Mouse (Mus musculus): ENCODE measurements around the gene Baiap2. TPM values are rescaled to one million over a fixed set of nuclear protein-coding genes. Genes with fewer than 3 reads are reported as not detected.

Gene Baiap2
- total RNA-seq, 2 experiments from 2014 or later = 6.9 to 12.7 TPM

DNA sequence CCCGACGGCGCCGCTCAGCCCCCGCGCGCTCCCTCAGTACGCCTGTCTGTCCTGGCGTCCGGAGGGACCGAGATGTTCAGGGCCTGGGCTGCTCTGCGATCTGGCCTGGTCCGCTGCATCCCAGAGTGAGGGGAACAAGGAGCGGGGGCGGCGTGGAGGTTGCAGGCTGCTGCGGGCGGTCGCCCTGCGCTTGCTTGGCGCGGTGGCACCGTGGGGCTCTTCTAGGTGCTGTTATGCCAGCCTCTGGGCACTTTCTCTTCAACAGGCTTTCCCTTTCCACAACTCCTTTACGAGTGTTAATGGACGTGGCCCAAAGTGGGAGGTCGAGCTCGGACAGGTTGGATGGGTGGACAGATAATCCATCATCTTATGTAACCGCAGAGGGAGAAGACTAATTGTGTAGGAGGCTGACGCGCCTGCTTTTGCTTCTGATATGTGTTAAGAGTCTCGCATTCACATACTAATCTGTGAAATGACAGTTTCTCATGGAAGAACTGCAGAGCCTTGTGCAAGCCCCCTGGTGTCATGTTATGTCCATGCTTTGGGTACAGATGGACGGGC, 945 bp downstream of the Baiap2 start:
- no peak for DNase-seq
- intact Hi-C loops (cut with DNase I) = no loop called here

GRCm38 (mm10) chr11:119945343-119945742, 2.8 kb downstream of the Baiap2 start:
- intact Hi-C loops (cut with DNase I) = loop anchor here (5.0 kb wide), 1 partner anchor 42 kb away; no protein-coding TSS in a partner anchor
- peak; percentile 48 to 51 for DNase-seq

DNA sequence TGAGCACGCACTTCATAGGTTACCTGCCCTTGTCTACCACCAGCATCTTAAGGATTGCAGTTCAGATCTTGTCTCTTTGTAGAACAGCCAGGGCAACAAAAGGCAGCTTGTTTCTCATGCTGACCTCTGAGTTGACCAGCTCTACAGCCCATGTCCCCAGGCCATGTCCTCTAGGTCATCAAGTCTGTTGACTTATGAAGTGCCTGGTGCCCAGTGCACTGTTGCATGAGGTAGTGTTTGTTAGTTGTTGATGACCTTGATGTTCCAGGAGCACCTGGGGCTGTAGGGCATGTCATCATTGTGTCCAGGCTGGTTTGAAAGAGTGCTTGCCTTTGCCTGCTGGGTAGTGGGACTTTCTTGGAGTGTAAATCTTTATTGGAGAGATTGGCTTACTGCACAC, 4.9 kb downstream of the Baiap2 start:
- DNase-seq = no peak
- intact Hi-C loops (cut with DNase I) = loop anchor here (5.0 kb wide), 1 partner anchor 40 kb away; no protein-coding TSS in a partner anchor

- DNase-seq = no peak
- intact Hi-C loops (cut with DNase I) = loop anchor here (5.0 kb wide), 1 partner anchor 39 kb away; no protein-coding TSS in a partner anchor
Measured at GRCm38 (mm10) chr11:119947897-119948296, 5.3 kb downstream of the Baiap2 start.

DNA sequence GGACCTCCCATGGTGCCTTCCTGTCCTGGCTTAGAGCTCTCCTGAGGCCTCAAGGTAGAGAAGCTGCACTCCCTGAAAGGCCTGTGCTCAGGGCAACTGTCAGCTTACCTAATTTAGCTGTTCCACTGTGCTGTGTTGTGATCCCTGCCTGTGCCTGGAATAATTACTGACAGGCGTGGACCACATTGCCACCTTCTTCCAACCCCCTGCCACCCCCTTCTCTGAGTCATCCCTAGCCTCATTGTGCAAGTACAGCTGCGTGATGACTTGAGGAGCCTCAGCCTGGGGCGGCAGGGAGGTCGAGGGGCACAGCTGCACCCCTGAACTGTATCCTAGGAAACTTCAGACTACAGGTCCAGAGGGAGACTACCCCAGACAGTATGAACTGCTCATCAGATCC, 5.7 kb downstream of the Baiap2 start:
- intact Hi-C loops (cut with DNase I) = loop anchor here (5.0 kb wide), 1 partner anchor 39 kb away; no protein-coding TSS in a partner anchor
- peak in 1 of 2 experiments; percentile 12 for DNase-seq

GRCm38 (mm10) chr11:119948803-119949202, 6.2 kb downstream of the Baiap2 start:
- intact Hi-C loops (cut with DNase I) = loop anchor here (5.0 kb wide), 1 partner anchor 38 kb away; no protein-coding TSS in a partner anchor
- DNase-seq = peak; percentile 48 to 50

- intact Hi-C loops (cut with DNase I) = no loop called here
Measured at GRCm38 (mm10) chr11:119950535-119950934, 8.0 kb downstream of the Baiap2 start.

DNA sequence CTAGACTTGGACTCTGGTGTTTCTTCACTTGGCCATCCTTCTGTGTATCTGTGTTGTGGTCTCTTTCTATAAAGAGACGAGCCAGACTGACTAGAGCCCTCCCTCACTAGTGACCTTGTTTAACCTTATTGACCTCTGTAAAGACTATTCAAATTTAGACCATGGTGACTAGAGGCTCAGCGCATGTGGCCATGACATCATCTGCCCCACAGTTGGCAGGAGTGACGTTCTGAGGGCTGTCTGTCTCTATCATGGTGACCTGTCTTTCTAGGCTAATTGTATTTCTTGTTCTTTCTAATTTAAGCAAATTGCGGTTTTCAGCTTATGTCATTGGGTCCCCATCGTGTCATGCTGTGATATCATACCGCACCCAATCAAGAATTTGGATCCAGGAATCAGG, 8.8 kb downstream of the Baiap2 start:
- no peak for DNase-seq
- intact Hi-C loops (cut with DNase I) = no loop called here

More at GRCm38 (mm10) chr11:119950535-119950934, 8.0 kb downstream of the Baiap2 start:
- peak in 1 of 2 experiments; percentile 6 for DNase-seq

DNA sequence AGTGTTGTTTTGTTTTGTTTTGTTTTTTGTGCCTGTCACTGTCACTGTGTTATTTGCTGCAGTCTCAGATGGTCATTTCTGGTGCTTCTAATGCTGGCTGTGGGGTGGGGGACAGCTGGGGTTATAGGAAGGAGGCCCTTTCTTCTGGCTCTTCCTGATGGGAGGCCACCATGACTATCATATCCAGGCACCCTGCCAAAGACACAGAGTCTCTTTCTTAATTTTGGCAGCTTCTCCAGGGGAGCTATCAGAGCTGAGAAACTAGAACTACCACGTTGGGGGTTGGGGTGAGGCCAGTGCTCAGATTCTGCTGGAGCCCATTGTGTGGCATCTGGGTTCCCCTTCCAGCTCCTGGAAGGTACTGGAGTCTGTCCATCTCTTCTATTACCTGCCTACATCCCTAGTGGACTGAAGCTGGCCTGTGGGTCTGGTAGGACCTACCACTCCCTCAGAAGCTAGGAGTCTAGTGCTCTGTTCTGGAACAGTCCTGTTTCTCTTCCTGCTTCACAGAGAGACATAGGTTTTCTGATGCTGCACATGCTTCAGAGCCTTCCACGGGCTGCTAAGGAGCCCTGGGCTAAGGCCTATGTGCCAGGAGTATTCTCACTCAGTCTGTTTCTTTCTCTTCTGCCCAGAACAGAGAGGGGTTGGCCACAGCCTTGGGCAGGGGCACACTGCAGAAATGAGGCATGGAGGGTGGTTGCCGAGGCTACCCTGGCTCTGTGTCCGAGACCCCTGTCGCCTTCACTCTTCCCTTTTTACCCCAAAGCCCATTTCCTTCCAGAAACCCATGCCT, 10.1 kb downstream of the Baiap2 start:
- intact Hi-C loops (cut with DNase I) = no loop called here
- DNase-seq = peak; percentile 81 to 82

DNA sequence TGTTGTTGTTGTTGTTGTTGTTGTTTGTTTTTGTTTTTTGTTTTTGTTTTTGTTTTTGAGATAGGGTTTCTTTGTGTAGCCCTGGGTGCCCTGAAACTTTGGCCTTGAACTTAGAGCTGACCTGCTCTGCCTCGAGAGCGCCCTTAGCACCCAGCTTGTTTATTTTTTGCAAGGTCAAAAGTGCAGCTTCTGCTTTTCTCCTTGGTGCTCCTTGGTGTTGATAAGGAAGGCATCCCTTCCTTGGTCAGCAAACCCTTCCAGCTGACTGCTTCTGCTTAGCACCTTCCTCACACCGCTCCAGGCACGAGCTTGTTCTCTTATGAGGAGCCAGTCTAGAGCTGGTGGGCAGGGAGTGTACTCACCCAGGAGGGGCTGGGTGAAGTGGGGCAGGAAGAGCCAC, 11.7 kb downstream of the Baiap2 start:
- intact Hi-C loops (cut with DNase I) = no loop called here
- no peak for DNase-seq

DNA sequence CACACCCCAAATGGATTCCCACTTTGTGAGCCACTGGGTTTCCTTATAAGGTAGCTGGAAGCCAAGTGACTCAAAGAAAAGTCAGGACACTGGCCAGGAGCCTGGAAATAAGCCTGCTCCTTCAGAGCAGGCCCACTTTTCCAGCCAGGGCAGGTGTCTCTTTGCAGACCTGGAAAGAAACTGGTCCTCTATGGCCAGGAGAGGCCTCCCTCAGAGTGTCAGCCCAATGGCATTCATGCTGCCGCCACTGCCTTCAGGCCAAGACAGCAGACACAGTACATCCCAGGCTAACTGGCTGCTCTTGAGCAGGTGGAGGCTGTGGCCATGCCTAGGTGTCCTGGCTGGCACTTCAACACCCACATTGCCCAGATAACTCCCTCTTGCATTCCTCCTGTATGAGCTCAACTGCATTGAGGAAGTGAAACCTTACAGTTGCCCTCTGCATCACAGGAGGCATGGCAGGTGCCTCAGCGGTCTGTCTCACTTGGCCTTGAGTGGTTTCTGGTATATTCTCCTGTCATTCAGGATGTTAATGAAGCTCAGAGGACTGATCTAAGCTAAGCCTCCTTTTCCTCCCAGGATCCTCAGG, 12.3 kb downstream of the Baiap2 start:
- DNase-seq = no peak
- intact Hi-C loops (cut with DNase I) = no loop called here

DNA sequence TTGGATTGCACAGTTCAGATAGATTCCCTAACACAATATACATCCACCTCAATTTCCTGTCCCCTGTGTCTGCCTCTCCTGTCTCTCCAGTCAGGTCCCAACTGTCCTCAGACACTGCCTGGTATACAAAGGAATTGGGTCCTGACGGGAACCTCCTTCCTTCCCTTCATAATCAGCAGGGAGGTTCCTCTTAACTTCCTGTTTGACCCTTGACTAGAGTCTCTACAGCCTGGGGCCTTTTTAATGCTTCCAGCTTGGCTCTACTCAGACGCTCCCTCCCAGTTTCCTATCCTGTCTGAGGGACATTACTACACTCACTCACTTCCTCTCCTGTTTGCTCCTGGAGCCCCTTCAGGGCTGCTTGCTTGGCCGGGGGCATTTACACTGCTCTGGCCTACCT, 12.9 kb downstream of the Baiap2 start:
- DNase-seq = peak; percentile 35 to 40
- intact Hi-C loops (cut with DNase I) = no loop called here

- no peak for DNase-seq
- intact Hi-C loops (cut with DNase I) = loop anchor here (2.0 kb wide), 1 partner anchor 22 kb away; no protein-coding TSS in a partner anchor
Measured at GRCm38 (mm10) chr11:119956590-119956989, 14.0 kb downstream of the Baiap2 start.

- DNase-seq = no peak
- intact Hi-C loops (cut with DNase I) = no loop called here
Measured at GRCm38 (mm10) chr11:119958856-119959255, 16.3 kb downstream of the Baiap2 start.

- no peak for DNase-seq
- intact Hi-C loops (cut with DNase I) = no loop called here
Measured at GRCm38 (mm10) chr11:119959714-119960113, 17.2 kb downstream of the Baiap2 start.

GRCm38 (mm10) chr11:119960671-119961070, 18.1 kb downstream of the Baiap2 start:
- DNase-seq = no peak
- intact Hi-C loops (cut with DNase I) = no loop called here

DNA sequence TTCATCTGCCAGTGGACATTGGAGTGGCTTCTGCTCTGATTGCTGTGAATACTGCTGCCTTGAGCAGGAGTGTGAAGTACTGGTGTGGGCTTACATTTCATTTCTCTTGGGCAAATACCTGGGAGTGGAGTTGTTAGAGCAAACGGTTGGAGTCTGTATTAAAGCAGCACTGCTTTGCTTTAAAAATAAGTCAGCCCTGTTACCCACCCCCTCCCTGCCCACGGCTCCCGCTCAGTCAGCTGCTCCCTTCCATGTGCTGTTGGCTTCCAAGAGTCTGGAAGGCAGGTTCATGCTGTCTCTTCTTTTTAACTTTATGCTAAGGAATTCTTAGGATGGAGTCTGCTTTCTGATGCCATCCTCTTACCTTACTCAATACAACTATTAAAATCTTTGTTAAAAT, 18.9 kb downstream of the Baiap2 start:
- intact Hi-C loops (cut with DNase I) = no loop called here
- DNase-seq = no peak

- no peak for DNase-seq
- intact Hi-C loops (cut with DNase I) = no loop called here
Measured at GRCm38 (mm10) chr11:119965053-119965452, 22.5 kb downstream of the Baiap2 start.

GRCm38 (mm10) chr11:119966294-119966693, 23.7 kb downstream of the Baiap2 start:
- DNase-seq = no peak

GRCm38 (mm10) chr11:119967401-119967800, 24.8 kb downstream of the Baiap2 start:
- intact Hi-C loops (cut with DNase I) = no loop called here
- no peak for DNase-seq

More at GRCm38 (mm10) chr11:119966294-119966693, 23.7 kb downstream of the Baiap2 start:
- intact Hi-C loops (cut with DNase I) = no loop called here

GRCm38 (mm10) chr11:119967892-119968291, 25.3 kb downstream of the Baiap2 start:
- DNase-seq = no peak
- intact Hi-C loops (cut with DNase I) = no loop called here

Data from heart, postnatal 10 days (tissue).